Mouse (Mus musculus) lung, embryonic 16.5 days (tissue): ENCODE results near the gene Tulp2. TPM values are rescaled to one million over a fixed set of nuclear protein-coding genes. Genes with fewer than 3 reads are reported as not detected.
A peak's percentile ranks its signal among the peaks of the same experiment; 100 is the strongest.
"Not testable (repeated sequence)": the region's sequence is repeated elsewhere in the genome, so short reads cannot be mapped to it uniquely, and the experiment has no call there.

Experiments used
- ATAC-seq: fragments of 200-750 bp; cut with Nextera tagmentation; 2 replicates; pipeline ENCODE4 v1.8.0; 2017; ENCODE audit warnings: low read depth, mild to moderate bottlenecking, moderate library complexity
- H3K27ac ChIP-seq: fragments of 300-500 bp; sonication (generic); 2 replicates; pipeline ENCODE4 v1.5.1; 2014; ENCODE audit warnings: mild to moderate bottlenecking, control low read depth, low read length
- H3K27me3 ChIP-seq: fragments of 300-500 bp; sonication (generic); 2 replicates; pipeline ENCODE4 v1.6.1; 2014; ENCODE audit warnings: low read depth, low read length, mixed read lengths; ENCODE audit not compliant: control insufficient read depth, insufficient read depth
- H3K36me3 ChIP-seq: fragments of 300-500 bp; sonication (generic); 2 replicates; pipeline ENCODE4 v1.6.1; 2014; ENCODE audit warnings: low read length; ENCODE audit not compliant: control insufficient read depth, insufficient read depth
- H3K4me1 ChIP-seq: fragments of 300-500 bp; sonication (generic); replicated peaks from 2 replicates; pipeline ENCODE4 v1.6.1; 2014; ENCODE audit warnings: low read length, mixed read lengths; ENCODE audit not compliant: control insufficient read depth, insufficient read depth
- H3K4me2 ChIP-seq: fragments of 300-500 bp; sonication (generic); 2 replicates; pipeline ENCODE4 v1.6.1; 2014; ENCODE audit warnings: low read depth, low read length, control low read depth
- H3K4me3 ChIP-seq: fragments of 300-500 bp; sonication (generic); 2 replicates; pipeline ENCODE4 v1.5.1; 2014; ENCODE audit warnings: mild to moderate bottlenecking, low read length, control low read depth
- H3K9ac ChIP-seq: fragments of 300-500 bp; sonication (generic); 2 replicates; pipeline ENCODE4 v1.6.1; 2014; ENCODE audit warnings: low read length, control low read depth
- H3K9me3 ChIP-seq: fragments of 300-500 bp; sonication (generic); 2 replicates; pipeline ENCODE4 v1.6.1; 2016; ENCODE audit warnings: low read length; ENCODE audit not compliant: control insufficient read depth
- WGBS: fragments of 180-500 bp; shearing (Covaris S2); extraction: QIAGEN DNeasy Blood & Tissue Kit; methylation state at CpG from one replicate; pipeline ENCODE4 v1.1.7; 2014; 5-methylcytosine and 5-hydroxymethylcytosine counted together
- polyA plus RNA-seq: library from polyadenylated mRNA; unstranded; fragments of >200 nt; fragmentation: Nextera tagmentation; extraction: Ambion mirVana; gene quantifications from 2 replicates; pipeline ENCODE4 v1.2.1, GENCODE M21; 2015

The Tulp2 gene
- polyA plus RNA-seq, 1 experiment from 2014 or later: 0.39 TPM

DNA sequence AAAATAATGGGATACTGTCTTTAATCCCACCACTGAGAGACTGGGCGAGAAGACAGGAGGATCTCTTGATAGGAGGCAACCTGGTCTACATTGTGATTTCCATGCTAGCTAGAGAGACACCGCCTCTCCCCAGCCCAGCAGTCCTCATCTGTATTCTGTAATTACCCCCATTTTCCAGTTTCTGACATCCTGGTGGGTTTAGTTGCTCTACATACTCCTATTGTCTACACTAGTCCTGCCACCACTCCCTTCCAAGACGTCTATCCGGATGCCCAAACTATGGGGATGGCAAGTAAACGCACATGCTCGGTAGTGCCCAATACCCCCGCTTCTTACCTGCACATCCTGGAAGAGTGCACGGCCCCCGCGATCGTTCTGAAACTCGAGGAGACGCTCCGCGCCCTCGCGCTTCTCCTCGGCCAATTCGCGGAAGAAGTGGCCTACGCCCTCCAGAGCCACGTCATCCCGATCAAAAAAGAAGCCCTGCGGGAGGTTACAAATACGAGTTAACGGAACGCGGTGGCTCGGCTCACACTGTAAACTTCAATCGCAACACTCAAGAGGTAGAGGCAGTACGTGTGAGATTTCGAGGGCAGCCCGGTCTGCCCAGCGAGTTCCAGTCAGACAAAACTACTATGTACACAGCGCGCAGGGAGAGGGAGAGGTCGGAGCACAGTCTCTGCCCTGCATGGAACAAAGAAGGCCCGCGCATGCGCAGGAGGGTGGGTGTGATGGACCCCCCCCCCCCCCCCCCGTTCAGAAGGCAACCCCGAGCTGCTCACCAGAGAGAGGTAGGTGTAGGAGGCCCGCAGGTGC lies 22.7 kb upstream of the Tulp2 start:
- Histone ChIP-seq H3K9me3 (no peaks in the 10 kb centered on the region), H3K36me3 (peaks cover 34% of the 10 kb centered on the region), H3K27me3 (no peaks in the 10 kb centered on the region), H3K4me3 (peak overlapping the region; percentile 68), H3K4me1 (peaks cover 33% of the 10 kb centered on the region), H3K27ac (peak overlapping the region; percentile 91), H3K9ac (peak overlapping the region; percentile 79), H3K4me2 (peak overlapping the region; percentile 71)
- under 1% methylated on average over 39 of the region's 43 CpGs for WGBS
- peak; percentile 77 for ATAC-seq

DNA sequence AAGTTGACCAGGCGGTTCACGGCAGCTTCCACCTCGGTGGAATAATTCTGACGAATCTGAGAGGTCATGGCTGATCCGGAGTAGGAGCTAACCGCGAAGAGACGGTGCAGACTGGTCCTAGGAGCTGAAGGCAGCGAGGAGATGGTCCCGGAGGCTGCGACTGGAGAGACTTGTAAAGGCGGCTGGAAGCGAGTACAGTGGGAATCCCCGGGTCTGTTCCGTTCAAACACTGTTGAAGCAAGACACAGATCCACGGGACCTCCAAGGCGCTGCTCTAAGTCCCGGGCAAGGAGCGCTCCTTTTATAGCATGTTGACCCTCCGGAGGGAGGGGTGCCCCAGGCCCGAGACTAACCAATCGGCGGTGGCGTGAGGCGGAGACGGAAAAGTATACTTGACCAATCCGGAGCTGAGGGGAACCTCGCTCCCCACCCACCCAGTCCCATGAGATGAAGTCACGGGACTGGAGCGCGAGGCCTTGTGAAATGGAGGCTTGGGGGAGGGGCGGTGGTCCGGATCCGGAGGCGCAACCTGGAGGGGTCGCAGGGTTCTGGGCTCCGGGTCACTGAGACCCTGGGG lies 22.0 kb upstream of the Tulp2 start, which contains the start of gene Ftl1:
Ftl1 (minus strand) TSS at position 321 of the 577 bp plus-strand sequence.
- peak within 1 kb of the TSS; percentile 68 for H3K4me3 ChIP-seq
- ATAC-seq: peak; percentile 97
- not testable (repeated sequence) for H3K9me3 ChIP-seq, H3K27me3 ChIP-seq
- peak within 1 kb of the TSS; percentile 71 for H3K4me2 ChIP-seq
- under 1% methylated on average over 35 of the region's 37 CpGs for WGBS
- peaks cover 33% of the 10 kb centered on the region for H3K4me1 ChIP-seq
- peaks cover 28% of the 10 kb centered on the region for H3K36me3 ChIP-seq
- H3K9ac ChIP-seq: peak within 1 kb of the TSS; percentile 79
- peak within 1 kb of the TSS; percentile 93 for H3K27ac ChIP-seq

DNA sequence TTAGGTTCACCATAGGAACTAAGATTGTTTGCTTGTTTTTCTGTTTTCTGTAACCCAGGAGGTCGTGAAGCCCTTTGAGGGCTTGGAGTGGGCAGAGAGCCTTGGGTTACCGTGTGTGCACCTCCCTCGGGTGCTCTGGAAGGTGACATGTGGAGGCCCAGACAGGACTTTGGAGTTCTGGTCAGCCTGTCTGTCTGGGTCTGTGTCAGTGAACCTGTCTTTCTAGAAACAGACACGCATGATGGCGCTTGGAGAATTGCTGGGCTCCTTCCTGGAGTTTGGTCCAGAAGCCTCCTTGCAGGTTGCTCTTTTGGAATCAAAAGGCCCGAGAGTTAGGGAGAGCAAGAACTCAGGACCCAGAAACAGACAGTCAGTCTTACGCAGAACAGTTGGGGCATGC lies 21.3 kb upstream of the Tulp2 start:
- peak overlapping the region; percentile 93 for H3K27ac ChIP-seq
- peaks cover 34% of the 10 kb centered on the region for H3K4me1 ChIP-seq
- no peaks in the 10 kb centered on the region for H3K27me3 ChIP-seq
- peak overlapping the region; percentile 50 for H3K4me3 ChIP-seq
- H3K4me2 ChIP-seq: peak overlapping the region; percentile 63
- 58% methylated on average over 7 of the region's 7 CpGs for whole genome bisulfite sequencing
- no peak for ATAC-seq
- H3K9me3 ChIP-seq: no peaks in the 10 kb centered on the region
- peak overlapping the region; percentile 63 for H3K9ac ChIP-seq
- peaks cover 29% of the 10 kb centered on the region for H3K36me3 ChIP-seq

DNA sequence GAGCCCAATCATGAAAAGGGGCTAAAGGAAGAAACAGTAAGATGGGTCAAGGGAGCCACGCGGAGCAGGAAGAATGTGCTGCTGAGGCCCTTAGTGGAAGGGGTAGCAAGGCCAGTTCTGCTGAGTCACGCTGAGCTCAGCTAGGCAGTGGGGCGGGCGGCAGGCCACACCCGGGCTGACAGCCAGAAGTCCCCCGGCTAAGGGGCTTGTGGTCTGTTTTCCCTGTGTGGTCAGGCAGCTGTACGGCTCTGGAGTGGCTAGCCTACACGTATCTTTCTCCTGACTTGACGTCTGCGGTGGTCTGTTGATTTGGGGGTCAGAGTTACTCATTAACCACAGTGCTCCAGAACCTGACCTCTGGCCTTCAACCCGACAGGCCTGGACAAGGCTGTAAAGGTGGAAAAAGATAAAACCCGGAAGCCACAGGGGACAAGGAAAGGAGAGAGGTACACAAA lies 20.8 kb upstream of the Tulp2 start:
- peaks cover 29% of the 10 kb centered on the region for H3K36me3 ChIP-seq
- H3K27ac ChIP-seq: peak overlapping the region; percentile 93
- peak overlapping the region; percentile 63 for H3K9ac ChIP-seq
- H3K9me3 ChIP-seq: no peaks in the 10 kb centered on the region
- no peaks in the 10 kb centered on the region for H3K27me3 ChIP-seq
- WGBS: 6% methylated on average over 13 of the region's 13 CpGs
- ATAC-seq: peak; percentile 26; the same call in 1 of the 2 replicates
- peaks cover 39% of the 10 kb centered on the region for H3K4me1 ChIP-seq
- peak overlapping the region; percentile 50 for H3K4me3 ChIP-seq
- H3K4me2 ChIP-seq: peak overlapping the region; percentile 63

DNA sequence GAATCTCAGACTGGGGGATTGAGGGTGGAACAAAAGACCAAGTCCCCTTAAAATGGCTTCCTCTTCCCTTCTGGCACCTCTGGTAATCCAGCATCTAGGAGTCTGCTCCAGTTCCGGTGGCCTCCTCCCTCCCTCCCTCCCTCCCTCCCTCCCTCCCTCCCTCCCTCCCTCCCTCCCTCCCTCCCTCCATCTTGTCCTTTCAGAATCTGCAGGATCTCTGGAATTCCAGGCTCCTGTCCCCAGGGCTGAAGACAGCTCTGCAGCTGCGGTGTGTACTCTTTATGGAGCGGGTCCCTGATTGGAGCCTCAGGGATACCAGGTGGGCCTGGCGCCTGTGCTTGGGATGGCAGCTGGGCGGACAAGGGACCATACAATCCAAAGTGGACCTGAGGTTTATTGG lies 20.4 kb upstream of the Tulp2 start:
- Histone ChIP-seq H3K9ac (peak overlapping the region; percentile 63), H3K4me1 (peaks cover 43% of the 10 kb centered on the region), H3K36me3 (peaks cover 29% of the 10 kb centered on the region), H3K4me2 (no peak overlapping the region), H3K9me3 (no peaks in the 10 kb centered on the region), H3K27ac (peak overlapping the region; percentile 93), H3K4me3 (no peak overlapping the region), H3K27me3 (no peaks in the 10 kb centered on the region)
- WGBS: 48% methylated on average over 5 of the region's 5 CpGs
- no peak for ATAC-seq

DNA sequence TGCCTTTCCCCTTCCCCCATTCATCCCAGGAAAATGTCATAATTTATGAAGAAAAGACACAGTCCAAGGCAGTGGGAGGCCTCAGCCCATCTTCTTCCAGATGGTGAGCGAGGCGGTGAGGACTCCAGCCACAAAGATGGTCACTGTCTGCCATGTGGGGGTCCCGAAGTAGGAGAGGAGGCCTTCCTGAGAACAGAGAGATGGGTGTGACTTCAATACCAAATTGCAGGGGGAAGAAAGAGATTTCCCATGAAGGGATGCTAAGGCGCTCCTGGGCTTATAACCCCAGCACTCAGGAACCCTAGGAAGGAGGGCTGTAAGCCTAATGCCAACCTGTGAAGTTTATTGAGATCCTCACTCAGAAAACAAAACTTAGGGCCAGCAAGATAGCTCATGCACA lies 19.9 kb upstream of the Tulp2 start:
- Histone ChIP-seq H3K9ac (0 out of 2 replicates have a peak overlapping the region, but pooled peaks have one; percentile 21), H3K9me3 (no peaks in the 10 kb centered on the region), H3K27me3 (no peaks in the 10 kb centered on the region), H3K36me3 (peaks cover 29% of the 10 kb centered on the region), H3K27ac (peak overlapping the region; percentile 93), H3K4me1 (peaks cover 39% of the 10 kb centered on the region), H3K4me3 (no peak overlapping the region), H3K4me2 (no peak overlapping the region)
- no peak for ATAC-seq
- 89% methylated on average over 4 of the region's 4 CpGs for WGBS

DNA sequence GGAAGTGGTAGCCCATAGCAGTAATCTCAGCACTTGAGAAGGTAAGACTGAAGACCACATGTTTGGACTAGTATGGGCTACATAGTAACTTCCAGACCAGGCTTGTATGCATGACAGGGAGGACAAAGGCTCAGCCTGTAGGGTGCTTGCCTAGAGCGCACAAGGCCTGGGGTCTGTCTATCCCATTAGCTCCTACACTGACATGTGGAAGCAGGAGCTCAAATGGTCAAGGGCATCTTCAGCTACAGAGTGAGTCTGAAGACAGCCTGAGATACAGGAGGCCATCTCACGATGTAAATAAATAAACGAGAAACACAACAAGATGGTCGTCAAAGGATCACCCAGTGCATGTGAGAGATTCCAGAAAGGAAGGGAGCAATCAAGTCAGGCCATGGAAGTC lies 19.4 kb upstream of the Tulp2 start:
- H3K4me3 ChIP-seq: no peak overlapping the region
- no peaks in the 10 kb centered on the region for H3K9me3 ChIP-seq
- WGBS: 81% methylated on average over 4 of the region's 4 CpGs
- no peak overlapping the region for H3K27ac ChIP-seq
- H3K36me3 ChIP-seq: peaks cover 25% of the 10 kb centered on the region
- ATAC-seq: no peak
- H3K27me3 ChIP-seq: no peaks in the 10 kb centered on the region
- no peak overlapping the region for H3K9ac ChIP-seq
- no peak overlapping the region for H3K4me2 ChIP-seq
- peaks cover 38% of the 10 kb centered on the region for H3K4me1 ChIP-seq

DNA sequence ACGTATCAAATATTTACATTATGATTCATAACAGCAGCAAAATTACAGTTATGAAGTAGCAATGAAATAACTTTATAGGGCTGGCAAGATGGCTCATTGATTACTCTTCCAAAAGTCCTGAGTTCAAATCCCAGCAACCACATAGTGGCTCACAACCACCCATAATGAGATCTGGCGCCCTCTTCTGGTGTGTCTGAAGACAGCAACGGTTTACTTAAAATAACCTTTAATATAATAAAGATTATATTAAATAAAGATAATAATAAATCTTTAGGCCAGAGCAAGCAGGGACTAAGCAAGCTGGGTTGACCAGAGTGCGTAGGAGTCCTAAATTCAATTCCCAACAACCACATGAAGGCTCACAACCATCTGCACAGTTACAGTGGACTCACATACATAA lies 18.8 kb upstream of the Tulp2 start:
- not testable (repeated sequence) for H3K9ac ChIP-seq, H3K4me2 ChIP-seq, ATAC-seq, H3K27ac ChIP-seq, H3K9me3 ChIP-seq, H3K27me3 ChIP-seq, H3K4me3 ChIP-seq
- H3K36me3 ChIP-seq: peaks cover 21% of the 10 kb centered on the region
- peaks cover 33% of the 10 kb centered on the region for H3K4me1 ChIP-seq
- 76% methylated on average over 4 of the region's 4 CpGs for WGBS

DNA sequence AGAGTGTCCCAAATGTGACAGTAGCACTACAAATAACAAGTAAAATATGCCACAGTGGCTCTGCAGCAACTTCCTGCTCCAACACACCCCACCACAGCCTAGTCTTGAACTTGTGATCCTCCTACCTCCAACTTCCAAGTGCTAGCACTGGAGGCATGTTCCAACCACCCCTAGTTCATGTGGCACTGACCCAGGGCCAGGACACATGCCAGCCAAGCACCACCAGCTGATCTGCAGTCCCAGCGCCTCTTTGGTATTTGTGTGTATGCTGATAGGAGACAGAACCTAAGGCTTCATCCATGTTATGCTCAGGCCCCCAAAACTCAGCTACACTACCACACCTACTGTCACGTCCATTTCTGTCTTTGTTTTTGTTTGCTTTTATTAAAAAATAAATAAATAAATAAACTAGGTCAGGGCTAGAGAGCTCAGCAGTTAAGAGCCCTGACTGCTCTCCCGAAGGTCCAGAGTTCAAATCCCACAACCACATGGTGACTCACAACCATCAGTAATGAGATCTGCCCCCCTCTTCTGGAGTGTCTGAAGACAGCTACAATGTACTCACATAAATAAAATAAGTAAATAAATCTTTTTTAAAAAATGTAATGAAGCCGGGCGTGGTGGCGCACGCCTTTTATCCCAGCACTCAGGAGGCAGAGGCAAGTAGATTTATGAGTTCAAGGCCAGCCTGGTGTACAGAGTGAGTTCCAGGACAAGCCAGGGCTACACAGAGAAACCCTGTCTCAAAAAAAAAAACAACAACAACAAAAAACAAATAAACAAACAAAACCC lies 17.5 kb upstream of the Tulp2 start:
- no peak for ATAC-seq
- no peak overlapping the region for H3K4me2 ChIP-seq
- H3K9ac ChIP-seq: no peak overlapping the region
- H3K27me3 ChIP-seq: no peaks in the 10 kb centered on the region
- no peaks in the 10 kb centered on the region for H3K9me3 ChIP-seq
- H3K4me3 ChIP-seq: no peak overlapping the region
- 91% methylated on average over 7 of the region's 7 CpGs for WGBS
- no peak overlapping the region for H3K27ac ChIP-seq
- H3K36me3 ChIP-seq: peaks cover 16% of the 10 kb centered on the region
- peaks cover 27% of the 10 kb centered on the region for H3K4me1 ChIP-seq
